Mouse (Mus musculus) gastrocnemius, adult 2 months (tissue): Measurements from ENCODE around the gene Ftl1. TPM values are rescaled to one million over a fixed set of nuclear protein-coding genes. Genes with fewer than 3 reads are reported as not detected.
"Not testable (repeated sequence)": the region's sequence is repeated elsewhere in the genome, so short reads cannot be mapped to it uniquely, and the experiment has no call there.

Experiments
- DNase-seq: peaks from one replicate; pipeline ENCODE4 v3.0.0; 2022
- H3K27ac ChIP-seq: fragments of 200-600 bp; 2 replicates; pipeline ENCODE4 v1.8.1; 2022; ENCODE audit warnings: mild to moderate bottlenecking
- H3K4me3 ChIP-seq: fragments of 200-600 bp; 2 replicates; pipeline ENCODE4 v1.8.1; 2022; ENCODE audit warnings: mild to moderate bottlenecking, moderate library complexity
- CTCF ChIP-seq: fragments of 200-600 bp; IDR thresholded peaks from 2 replicates; pipeline ENCODE4 v1.8.1; 2022; ENCODE audit warnings: antibody characterized with exemption, mild to moderate bottlenecking, moderate library complexity
- intact Hi-C: fragments of 180-260 bp; cut with DNase I; formaldehyde crosslinking; loops from one replicate; pipeline ENCODE4 v1.15.1; 2025
- long read RNA-seq, 2 experiments: library from polyadenylated mRNA; stranded (forward); transcript quantifications; one replicate each; pipeline ENCODE4 v2.0.0; 2021
- total RNA-seq, 2 experiments: library from RNA; stranded (reverse); gene quantifications; 2 replicates each; pipeline ENCODE4 v1.2.3; 2021

Gene Ftl1
- 100 to 1,000 TPM; 122 to 149 TPM for total RNA-seq
- long read RNA-seq, experiment 1, transcript Ftl1-201 (4 exons, 968 nt) = major isoform, 134 of 136 reads
- long read RNA-seq, experiment 1, partial matches to known transcripts = 0 of 136 reads
- long read RNA-seq, experiment 1, other reads (novel, unspliced or antisense) = 0 of 136 reads
- long read RNA-seq, experiment 2, transcript Ftl1-201 (4 exons, 968 nt) = major isoform, 202 of 207 reads
- long read RNA-seq, experiment 2, partial matches to known transcripts = 2 of 207 reads
- long read RNA-seq, experiment 2, other reads (novel, unspliced or antisense) = 2 of 207 reads

GRCm38 (mm10) chr7:45459564-45460140 lies at the start of gene Ftl1:
TSS of gene Ftl1 (minus strand) at chr7:45459884.
- intact Hi-C loops = not testable (repeated sequence)
- H3K27ac ChIP-seq = peak within 1 kb of the TSS; percentile 97
- peak within 1 kb of the TSS; percentile 97 for H3K4me3 ChIP-seq
- peak; percentile 98 for DNase-seq

GRCm38 (mm10) chr7:45509181-45509882 lies 49.6 kb upstream of the Ftl1 start:
- peak overlapping the region; percentile 84 for H3K4me3 ChIP-seq
- H3K27ac ChIP-seq = peak overlapping the region; percentile 96
- TF ChIP-seq CTCF = no peak
- intact Hi-C loops = no loop called here
- no peak for DNase-seq

GRCm38 (mm10) chr7:45508561-45508960 lies 48.9 kb upstream of the Ftl1 start:
- Histone ChIP-seq H3K27ac (peak overlapping the region; percentile 96; the same call in 1 of the 2 replicates), H3K4me3 (peak overlapping the region; percentile 84)
- TF ChIP-seq CTCF = no peak
- DNase-seq = no peak
- intact Hi-C loops = no loop called here

GRCm38 (mm10) chr7:45507583-45507982 lies 47.9 kb upstream of the Ftl1 start:
- intact Hi-C loops = loop anchor here (1.0 kb wide), 1 partner anchor 29 kb away; no protein-coding TSS in a partner anchor
- Histone ChIP-seq H3K4me3 (no peak overlapping the region), H3K27ac (no peak overlapping the region)
- DNase-seq = no peak
- TF ChIP-seq CTCF = no peak

GRCm38 (mm10) chr7:45498427-45498826 lies 38.7 kb upstream of the Ftl1 start:
- intact Hi-C loops = no loop called here
- no peak for TF ChIP-seq CTCF
- no peak for DNase-seq

GRCm38 (mm10) chr7:45494548-45494947 lies 34.9 kb upstream of the Ftl1 start:
- H3K27ac ChIP-seq = peak overlapping the region; percentile 94
- intact Hi-C loops = no loop called here
- H3K4me3 ChIP-seq = no peak overlapping the region
- no peak for TF ChIP-seq CTCF
- DNase-seq = peak; percentile 45

More at GRCm38 (mm10) chr7:45498427-45498826, 38.7 kb upstream of the Ftl1 start:
- Histone ChIP-seq H3K27ac (no peak overlapping the region), H3K4me3 (no peak overlapping the region)

- intact Hi-C loops = no loop called here
- peak; percentile 84 for DNase-seq
- Histone ChIP-seq H3K27ac (peak overlapping the region; percentile 94), H3K4me3 (no peak overlapping the region)
- no peak for TF ChIP-seq CTCF
Observed at GRCm38 (mm10) chr7:45492951-45493350, 33.3 kb upstream of the Ftl1 start.

- no peak for DNase-seq
- Histone ChIP-seq H3K27ac (peak overlapping the region; percentile 94), H3K4me3 (no peak overlapping the region)
- intact Hi-C loops = no loop called here
- no peak for TF ChIP-seq CTCF
Observed at GRCm38 (mm10) chr7:45492225-45492844, 32.7 kb upstream of the Ftl1 start.

- DNase-seq = peak; percentile 38
- Histone ChIP-seq H3K4me3 (peak overlapping the region; percentile 26; the same call in 1 of the 2 replicates), H3K27ac (peak overlapping the region; percentile 94)
- intact Hi-C loops = no loop called here
- TF ChIP-seq CTCF = no peak
Observed at GRCm38 (mm10) chr7:45491264-45491663, 31.6 kb upstream of the Ftl1 start.

GRCm38 (mm10) chr7:45490822-45491221 lies 31.1 kb upstream of the Ftl1 start:
- intact Hi-C loops = no loop called here
- DNase-seq = no peak
- Histone ChIP-seq H3K27ac (peak overlapping the region; percentile 94), H3K4me3 (no peak overlapping the region)
- no peak for TF ChIP-seq CTCF

- no peak for DNase-seq
- H3K4me3 ChIP-seq = no peak overlapping the region
- intact Hi-C loops = no loop called here
- H3K27ac ChIP-seq = peak overlapping the region; percentile 89; the same call in 1 of the 2 replicates
- no peak for TF ChIP-seq CTCF
Observed at GRCm38 (mm10) chr7:45489578-45489977, 29.9 kb upstream of the Ftl1 start.

- H3K27ac ChIP-seq = peak within 1 kb of the TSS; percentile 89
- intact Hi-C loops = no loop called here
- no peak for TF ChIP-seq CTCF
Observed at GRCm38 (mm10) chr7:45488293-45489204, 28.9 kb upstream of the Ftl1 start, which contains the start of gene Dhdh. TSS of gene Dhdh (minus strand) at chr7:45488805.

More at GRCm38 (mm10) chr7:45488293-45489204, 28.9 kb upstream of the Ftl1 start, which contains the start of gene Dhdh:
- peak within 1 kb of the TSS; percentile 82 for H3K4me3 ChIP-seq
- peak; percentile 89 for DNase-seq
